Mouse (Mus musculus) forebrain, embryonic 12.5 days (tissue): ENCODE results near the gene Tomm20l. TPM values are rescaled to one million over a fixed set of nuclear protein-coding genes. Genes with fewer than 3 reads are reported as not detected.
A peak's percentile ranks its signal among the peaks of the same experiment; 100 is the strongest.
"Not testable (repeated sequence)": the region's sequence is repeated elsewhere in the genome, so short reads cannot be mapped to it uniquely, and the experiment has no call there.

Experiments
- ATAC-seq: fragments of 200-750 bp; cut with Nextera tagmentation; 2 replicates; pipeline ENCODE4 v1.8.0; 2017; ENCODE audit warnings: moderate TSS enrichment; ENCODE audit not compliant: low FRiP score
- H3K27ac ChIP-seq: fragments of 300-500 bp; sonication (generic); 2 replicates; pipeline ENCODE4 v1.5.1; 2016; ENCODE audit warnings: mild to moderate bottlenecking
- H3K27me3 ChIP-seq: fragments of 300-500 bp; sonication (generic); 2 replicates; pipeline ENCODE4 v1.6.1; 2016; ENCODE audit warnings: mild to moderate bottlenecking
- H3K36me3 ChIP-seq: fragments of 300-500 bp; sonication (generic); replicated peaks from 2 replicates; pipeline ENCODE4 v1.6.1; 2016; ENCODE audit warnings: mild to moderate bottlenecking
- H3K4me1 ChIP-seq: fragments of 300-500 bp; sonication (generic); 2 replicates; pipeline ENCODE4 v1.6.1; 2016
- H3K4me2 ChIP-seq: fragments of 300-500 bp; sonication (generic); 2 replicates; pipeline ENCODE4 v1.6.1; 2016; ENCODE audit warnings: mild to moderate bottlenecking, moderate library complexity
- H3K4me3 ChIP-seq: fragments of 300-500 bp; sonication (generic); replicated peaks from 2 replicates; pipeline ENCODE4 v1.5.1; 2016; ENCODE audit warnings: mild to moderate bottlenecking
- H3K9ac ChIP-seq: fragments of 300-500 bp; sonication (generic); 2 replicates; pipeline ENCODE4 v1.6.1; 2016; ENCODE audit warnings: mild to moderate bottlenecking
- H3K9me3 ChIP-seq: fragments of 300-500 bp; sonication (generic); 2 replicates; pipeline ENCODE4 v1.6.1; 2016
- WGBS: fragments of 180-500 bp; shearing (Covaris S2); methylation state at CpG from one replicate; pipeline ENCODE4 v1.1.7; 2016; 5-methylcytosine and 5-hydroxymethylcytosine counted together
- polyA plus RNA-seq: library from polyadenylated mRNA; unstranded; fragments of >200 nt; fragmentation: Nextera tagmentation; extraction: Ambion mirVana; gene quantifications from 2 replicates; pipeline ENCODE4 v1.2.1, GENCODE M21; 2016

The Tomm20l gene
- polyA plus RNA-seq = not detected in 2 replicates

DNA sequence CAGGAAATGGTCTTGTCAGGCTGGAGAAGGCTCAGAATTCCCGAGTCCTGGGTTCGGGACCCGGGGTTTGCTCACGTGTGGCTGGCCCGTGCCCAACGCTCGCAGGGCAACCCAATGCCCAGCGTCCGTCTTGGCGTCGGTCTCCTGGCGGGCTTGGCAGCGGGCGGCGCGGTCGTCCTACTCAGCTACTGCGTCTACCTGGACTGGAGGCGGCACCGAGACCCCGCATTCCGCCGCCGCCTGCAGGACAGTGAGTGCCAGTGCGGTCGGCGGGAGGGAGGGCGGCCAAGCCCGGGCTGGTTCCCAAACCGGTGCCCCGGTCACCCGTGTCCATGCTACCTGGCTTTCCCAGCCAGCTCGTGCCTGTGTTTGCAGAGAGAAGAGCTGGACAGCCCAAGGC, at the start of gene Tomm20l:
Gene Tomm20l (plus strand): TSS at position 98 of the 400 bp plus-strand sequence.
- Histone ChIP-seq H3K36me3 (no peaks in the 10 kb centered on the region), H3K4me3 (peak within 1 kb of the TSS; percentile 21), H3K9me3 (no peaks in the 10 kb centered on the region), H3K4me1 (peaks cover 11% of the 10 kb centered on the region), H3K27ac (no peak within 1 kb of the TSS), H3K27me3 (peaks cover 10% of the 10 kb centered on the region; the same call in 1 of the 2 replicates), H3K9ac (no peak within 1 kb of the TSS), H3K4me2 (peak within 1 kb of the TSS; percentile 52)
- ATAC-seq = peak; percentile 44; the same call in 1 of the 2 replicates
- WGBS = 8% methylated on average over 33 of the region's 33 CpGs

DNA sequence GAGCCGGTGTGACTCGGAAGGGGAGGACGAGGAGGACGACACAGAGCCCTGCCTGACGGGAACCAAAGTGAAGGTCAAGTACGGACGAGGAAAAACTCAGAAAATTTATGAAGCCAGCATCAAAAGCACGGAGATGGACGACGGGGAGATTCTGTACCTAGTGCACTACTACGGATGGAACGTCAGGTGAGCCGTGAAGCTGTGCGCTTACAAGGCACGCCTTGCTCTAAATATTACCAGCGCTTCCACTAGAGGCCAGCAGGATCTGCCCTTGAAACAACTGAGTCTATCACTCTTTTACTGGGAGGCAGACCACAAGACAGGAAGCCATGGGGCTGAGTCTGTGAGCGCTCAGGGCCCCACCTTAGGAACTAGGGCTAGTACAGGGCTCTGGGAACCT, 41.4 kb upstream of the Tomm20l start:
- no peak for ATAC-seq
- Histone ChIP-seq H3K27me3 (no peaks in the 10 kb centered on the region), H3K4me2 (no peak overlapping the region), H3K9me3 (no peaks in the 10 kb centered on the region), H3K36me3 (peaks cover 86% of the 10 kb centered on the region), H3K4me3 (no peak overlapping the region), H3K4me1 (no peaks in the 10 kb centered on the region), H3K27ac (no peak overlapping the region), H3K9ac (no peak overlapping the region)
- WGBS = 95% methylated on average over 17 of the region's 17 CpGs

DNA sequence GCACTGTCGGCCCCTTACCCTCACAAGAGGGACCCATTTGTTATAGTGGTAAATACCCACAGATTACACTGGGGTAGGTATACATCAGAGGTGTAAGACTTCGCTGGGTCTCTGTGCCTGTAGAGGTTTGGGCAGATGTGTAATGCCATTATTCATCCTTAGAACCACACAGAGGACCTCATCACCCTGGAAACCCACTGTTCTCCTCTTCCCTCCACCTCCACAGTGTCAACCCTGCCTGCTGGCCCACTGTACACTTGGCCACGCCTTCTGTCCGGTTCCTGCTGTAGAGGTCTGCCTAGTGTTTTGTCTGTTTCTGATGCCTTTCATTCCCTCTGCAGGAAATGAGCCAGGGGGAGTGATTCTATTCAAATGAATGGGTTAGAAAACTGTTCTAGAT, 39.2 kb upstream of the Tomm20l start:
- Histone ChIP-seq H3K36me3 (peaks cover 92% of the 10 kb centered on the region), H3K4me2 (no peak overlapping the region), H3K27me3 (no peaks in the 10 kb centered on the region), H3K9ac (no peak overlapping the region), H3K4me1 (no peaks in the 10 kb centered on the region), H3K4me3 (no peak overlapping the region), H3K9me3 (no peaks in the 10 kb centered on the region), H3K27ac (no peak overlapping the region)
- 91% methylated on average over 4 of the region's 4 CpGs for WGBS
- no peak for ATAC-seq

DNA sequence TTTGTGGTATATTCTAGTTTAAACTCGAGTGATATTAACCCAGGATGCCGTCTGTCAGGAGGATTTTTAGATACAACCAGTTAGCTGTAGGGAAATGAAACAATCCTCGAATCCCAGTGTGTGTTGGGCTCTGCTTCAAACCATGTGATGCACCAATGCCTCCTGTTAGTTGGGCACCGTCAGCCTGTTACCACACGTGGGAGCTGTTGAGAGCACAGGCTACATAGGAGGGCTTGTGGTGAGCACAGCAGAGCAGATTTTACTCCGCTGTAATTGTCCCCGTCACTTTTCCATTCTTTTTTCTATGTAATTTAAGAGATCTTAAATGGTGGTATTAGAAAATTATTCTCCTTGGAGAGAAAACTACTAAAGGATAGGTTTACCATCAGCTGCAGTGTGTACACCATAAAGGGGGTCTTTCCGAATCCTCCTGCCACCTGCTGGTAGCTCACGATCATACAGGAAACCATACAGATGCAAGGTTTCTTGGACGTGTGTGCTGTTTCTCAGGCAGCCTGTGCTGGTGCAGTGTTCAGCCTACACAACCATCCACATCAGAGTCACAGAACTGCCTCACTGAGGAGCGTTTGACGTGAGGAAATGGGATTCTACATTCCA, 38.0 kb upstream of the Tomm20l start:
- H3K9me3 ChIP-seq = no peaks in the 10 kb centered on the region
- H3K9ac ChIP-seq = no peak overlapping the region
- no peak overlapping the region for H3K4me2 ChIP-seq
- H3K36me3 ChIP-seq = peaks cover 80% of the 10 kb centered on the region
- H3K4me1 ChIP-seq = no peaks in the 10 kb centered on the region
- no peak overlapping the region for H3K27ac ChIP-seq
- ATAC-seq = no peak
- H3K4me3 ChIP-seq = no peak overlapping the region
- 65% methylated on average over 12 of the region's 12 CpGs for WGBS
- no peaks in the 10 kb centered on the region for H3K27me3 ChIP-seq

DNA sequence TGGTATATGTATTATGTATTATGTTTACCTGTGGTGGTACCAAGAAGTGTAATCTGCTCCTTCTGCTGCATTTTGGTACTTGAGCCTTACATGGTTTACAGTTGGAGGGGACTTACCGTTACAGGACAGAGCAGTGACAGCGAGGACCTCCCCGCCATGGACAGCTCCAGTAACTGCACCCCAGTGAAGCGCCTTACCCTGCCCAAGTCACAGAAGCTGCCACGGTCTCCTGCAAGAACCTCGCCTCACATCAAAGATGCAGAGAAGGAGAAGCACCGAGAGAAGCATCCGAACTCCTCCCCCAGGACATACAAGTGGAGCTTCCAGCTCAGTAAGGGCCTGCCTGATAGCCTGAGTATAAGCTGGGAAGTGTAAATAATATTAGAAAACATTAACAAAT, 24.9 kb upstream of the Tomm20l start:
- H3K9me3 ChIP-seq = no peaks in the 10 kb centered on the region
- no peak overlapping the region for H3K4me3 ChIP-seq
- no peaks in the 10 kb centered on the region for H3K4me1 ChIP-seq
- no peaks in the 10 kb centered on the region for H3K27me3 ChIP-seq
- H3K4me2 ChIP-seq = no peak overlapping the region
- H3K27ac ChIP-seq = no peak overlapping the region
- WGBS = 92% methylated on average over 8 of the region's 8 CpGs
- ATAC-seq = no peak
- H3K9ac ChIP-seq = no peak overlapping the region
- peaks cover 15% of the 10 kb centered on the region for H3K36me3 ChIP-seq

DNA sequence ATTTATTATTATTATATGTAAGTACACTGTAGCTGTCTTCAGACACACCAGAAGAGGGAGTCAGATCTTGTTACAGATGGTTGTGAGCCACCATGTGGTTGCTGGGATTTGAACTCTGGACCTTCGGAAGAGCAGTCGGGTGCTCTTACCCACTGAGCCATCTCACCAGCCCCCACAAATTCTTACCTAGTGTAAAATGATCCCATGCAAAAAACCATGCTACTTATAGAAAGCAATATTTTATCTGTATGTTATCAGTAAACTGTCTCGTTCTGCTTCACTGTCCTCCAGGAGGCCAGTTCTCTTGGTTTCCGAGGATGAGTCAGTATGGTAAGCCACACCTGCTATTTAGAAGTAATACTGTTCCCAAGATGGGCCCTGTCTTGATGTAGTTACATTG, 7.0 kb upstream of the Tomm20l start:
- H3K27ac ChIP-seq, H3K4me1 ChIP-seq, H3K4me2 ChIP-seq, ATAC-seq, H3K9me3 ChIP-seq, H3K27me3 ChIP-seq, H3K36me3 ChIP-seq, H3K9ac ChIP-seq, H3K4me3 ChIP-seq: not testable (repeated sequence)
- 92% methylated on average over 4 of the region's 4 CpGs for WGBS

DNA sequence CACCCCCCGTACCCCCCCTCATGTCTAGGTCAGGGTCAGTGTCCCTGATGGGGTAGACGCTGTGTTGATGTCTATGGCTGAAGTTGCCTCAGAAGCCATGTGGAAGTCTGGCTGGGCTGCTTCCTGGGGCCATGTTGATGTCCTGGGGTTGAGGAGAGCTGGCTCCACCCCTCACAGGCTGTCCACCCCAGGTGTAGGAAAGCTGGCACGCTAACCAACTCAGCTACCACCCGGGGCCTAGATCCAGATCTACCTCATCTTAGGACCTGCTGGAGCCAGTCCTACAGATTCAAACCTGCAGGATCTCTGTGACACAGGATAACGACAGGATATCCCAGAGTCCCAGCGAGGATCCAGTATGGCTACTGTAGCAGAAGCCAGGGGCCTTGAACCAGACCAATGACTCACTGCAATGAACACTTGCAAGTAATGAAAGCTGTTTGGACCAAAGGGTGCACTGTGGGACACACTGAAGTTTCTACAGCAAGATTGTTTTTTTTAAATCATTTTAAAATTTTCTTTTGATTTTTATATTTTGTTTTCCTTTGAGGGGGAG, 3.9 kb upstream of the Tomm20l start:
- peaks cover 10% of the 10 kb centered on the region; the same call in 1 of the 2 replicates for H3K27me3 ChIP-seq
- WGBS = 89% methylated on average over 6 of the region's 6 CpGs
- H3K36me3 ChIP-seq = no peaks in the 10 kb centered on the region
- H3K9ac ChIP-seq = no peak overlapping the region
- no peaks in the 10 kb centered on the region for H3K9me3 ChIP-seq
- H3K4me1 ChIP-seq = peaks cover 5% of the 10 kb centered on the region
- no peak overlapping the region for H3K4me2 ChIP-seq
- ATAC-seq = no peak
- H3K4me3 ChIP-seq = no peak overlapping the region
- H3K27ac ChIP-seq = no peak overlapping the region

DNA sequence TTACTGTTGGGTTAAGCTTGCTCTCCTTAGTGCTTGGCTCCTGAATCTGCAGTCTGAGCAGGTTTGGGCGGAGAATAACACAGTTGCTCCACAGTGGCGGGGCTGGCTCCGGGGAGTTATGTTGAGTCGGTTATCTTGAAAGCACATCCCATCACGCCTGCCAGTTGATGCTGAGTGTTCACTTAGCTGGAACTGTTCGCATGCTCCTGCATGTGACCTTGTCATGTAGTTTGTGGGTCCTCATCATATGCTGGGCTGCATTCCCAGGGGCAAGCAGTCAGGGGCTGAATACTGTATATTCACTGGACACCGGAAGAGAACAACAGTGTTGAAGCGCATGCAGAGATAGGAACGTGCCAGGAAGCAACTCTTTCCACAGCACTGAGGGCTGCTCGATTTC, 1.8 kb downstream of the Tomm20l start:
- no peak overlapping the region for H3K4me3 ChIP-seq
- 87% methylated on average over 10 of the region's 10 CpGs for WGBS
- H3K9ac ChIP-seq = no peak overlapping the region
- H3K9me3 ChIP-seq = no peaks in the 10 kb centered on the region
- no peaks in the 10 kb centered on the region for H3K36me3 ChIP-seq
- no peak overlapping the region for H3K27ac ChIP-seq
- peaks cover 10% of the 10 kb centered on the region; the same call in 1 of the 2 replicates for H3K27me3 ChIP-seq
- H3K4me1 ChIP-seq = peaks cover 11% of the 10 kb centered on the region
- no peak overlapping the region for H3K4me2 ChIP-seq
- ATAC-seq = no peak

DNA sequence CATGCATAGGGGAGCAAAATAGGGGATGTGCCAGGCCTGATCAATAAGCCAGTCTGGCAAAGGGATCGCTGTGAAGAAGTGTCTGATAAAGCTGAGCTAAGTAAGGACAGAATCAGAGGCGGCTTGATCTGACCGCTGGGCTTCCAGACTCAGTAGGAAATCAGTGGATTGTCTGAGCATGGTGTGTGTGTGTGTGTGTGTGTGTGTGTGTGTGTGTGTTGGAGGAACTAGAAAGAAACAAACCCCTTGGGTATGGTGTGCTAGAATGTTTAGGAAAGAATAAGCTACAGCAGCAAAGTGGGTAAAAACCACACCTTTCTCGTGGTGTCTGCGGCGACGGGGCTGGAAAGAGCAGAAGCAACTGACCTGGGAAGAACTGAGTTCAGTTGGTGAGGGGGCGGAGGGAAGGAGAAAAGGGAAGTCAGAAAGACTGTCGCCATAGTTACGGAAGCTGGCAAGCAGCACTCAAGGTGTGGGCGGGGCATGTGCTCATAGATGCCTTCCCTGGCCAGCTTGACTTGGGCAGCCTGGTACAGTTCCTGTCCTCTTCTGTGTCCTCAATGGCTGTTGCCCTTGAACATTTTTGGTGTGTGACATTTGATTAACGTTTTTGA, 2.6 kb downstream of the Tomm20l start:
- Histone ChIP-seq H3K36me3 (no peaks in the 10 kb centered on the region), H3K4me3 (no peak overlapping the region), H3K4me1 (peaks cover 11% of the 10 kb centered on the region), H3K9me3 (no peaks in the 10 kb centered on the region), H3K27ac (no peak overlapping the region), H3K27me3 (peaks cover 10% of the 10 kb centered on the region; the same call in 1 of the 2 replicates), H3K4me2 (peak overlapping the region; percentile 34), H3K9ac (no peak overlapping the region)
- 30% methylated on average over 12 of the region's 12 CpGs for WGBS
- ATAC-seq = peak; percentile 63; the same call in 1 of the 2 replicates

DNA sequence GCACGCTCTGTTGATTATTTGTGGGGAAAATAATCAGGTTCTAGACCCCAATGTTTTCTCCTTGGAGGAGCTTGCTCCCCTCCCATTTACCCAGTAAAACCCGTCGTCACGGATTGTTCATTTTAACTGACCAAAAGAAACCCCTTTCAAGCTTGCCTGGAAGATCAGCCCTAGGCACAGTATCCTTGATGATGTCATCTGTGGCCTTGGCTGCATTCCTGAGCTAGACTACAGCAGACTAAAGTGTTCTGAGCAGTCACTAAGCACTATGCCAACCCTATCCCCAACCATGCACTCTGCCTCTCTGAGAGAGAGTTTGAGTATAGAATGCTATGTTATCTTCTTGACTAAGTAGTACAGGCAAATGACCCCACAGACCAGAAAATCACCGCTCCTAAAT, 5.2 kb downstream of the Tomm20l start:
- no peak overlapping the region for H3K4me3 ChIP-seq
- H3K4me1 ChIP-seq = peaks cover 8% of the 10 kb centered on the region
- H3K9me3 ChIP-seq = no peaks in the 10 kb centered on the region
- no peak for ATAC-seq
- peaks cover 5% of the 10 kb centered on the region; the same call in 1 of the 2 replicates for H3K27me3 ChIP-seq
- H3K4me2 ChIP-seq = no peak overlapping the region
- WGBS = 77% methylated on average over 5 of the region's 5 CpGs
- no peak overlapping the region for H3K27ac ChIP-seq
- H3K9ac ChIP-seq = no peak overlapping the region
- H3K36me3 ChIP-seq = no peaks in the 10 kb centered on the region

DNA sequence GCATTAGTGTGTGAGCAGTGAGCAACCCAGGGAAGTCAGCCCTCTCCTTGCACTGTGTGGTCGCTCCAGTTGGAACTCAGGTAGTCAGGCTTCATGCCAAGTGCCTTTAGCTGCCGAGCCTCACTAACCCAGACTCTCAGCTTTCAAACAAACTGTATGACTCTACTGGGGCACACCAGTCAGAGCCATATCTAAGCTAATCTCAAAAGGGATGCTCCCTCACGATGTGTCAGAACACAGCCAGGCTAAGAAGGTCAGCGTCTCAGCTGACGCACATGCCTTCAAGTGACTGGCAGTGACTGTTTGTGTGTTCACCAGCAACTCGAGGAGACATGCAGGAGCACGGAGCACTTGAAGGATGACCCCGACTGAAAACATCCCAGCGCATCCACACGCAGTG, 11.5 kb downstream of the Tomm20l start:
- Histone ChIP-seq H3K9ac (no peak overlapping the region), H3K9me3 (no peaks in the 10 kb centered on the region), H3K36me3 (peaks cover 36% of the 10 kb centered on the region), H3K4me2 (no peak overlapping the region), H3K27ac (no peak overlapping the region), H3K4me3 (no peak overlapping the region), H3K4me1 (no peaks in the 10 kb centered on the region), H3K27me3 (no peaks in the 10 kb centered on the region)
- WGBS = 92% methylated on average over 10 of the region's 10 CpGs
- no peak for ATAC-seq

DNA sequence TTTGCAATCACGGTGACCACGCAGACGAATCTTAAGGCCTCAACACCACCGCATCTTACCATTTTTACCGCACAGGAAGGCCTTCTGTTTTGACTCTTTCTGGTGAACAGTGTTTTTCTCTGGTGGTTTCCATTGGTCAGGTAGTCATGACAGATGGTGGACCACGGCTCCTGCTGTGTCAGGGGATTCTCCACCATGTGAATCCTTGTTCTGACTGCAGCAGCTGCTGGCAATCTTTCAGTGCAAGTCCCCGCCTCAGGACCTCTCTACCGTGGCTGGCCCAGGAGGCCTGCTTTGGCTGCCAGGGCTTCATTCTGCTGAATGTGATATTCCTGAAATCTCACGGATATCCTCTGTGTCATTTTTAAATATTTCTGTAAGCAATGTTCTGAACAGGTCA, 12.1 kb downstream of the Tomm20l start:
- Histone ChIP-seq H3K9ac (no peak overlapping the region), H3K27ac (no peak overlapping the region), H3K36me3 (peaks cover 36% of the 10 kb centered on the region), H3K4me1 (no peaks in the 10 kb centered on the region), H3K27me3 (no peaks in the 10 kb centered on the region), H3K4me2 (no peak overlapping the region), H3K9me3 (no peaks in the 10 kb centered on the region), H3K4me3 (no peak overlapping the region)
- WGBS = 89% methylated on average over 9 of the region's 9 CpGs
- ATAC-seq = no peak

DNA sequence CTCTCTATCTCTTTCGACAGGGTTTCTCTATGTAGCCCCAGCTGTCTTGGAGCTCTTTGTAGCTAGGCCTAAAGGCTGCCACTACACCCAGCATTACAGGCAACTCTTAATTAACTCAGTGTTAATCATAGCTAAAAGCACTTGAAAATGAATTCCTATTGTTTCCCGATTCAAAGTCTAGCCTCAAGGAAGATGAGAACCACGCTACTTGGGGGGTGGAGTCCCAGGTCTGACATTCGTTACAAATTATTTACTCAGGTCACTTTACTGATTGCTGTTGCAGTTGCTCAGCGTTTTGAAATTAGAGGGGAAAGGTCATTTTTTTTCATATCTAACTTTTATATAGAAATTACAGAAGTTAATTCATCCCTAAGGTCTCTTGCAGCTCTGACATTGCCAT, 24.4 kb downstream of the Tomm20l start:
- Histone ChIP-seq H3K27me3 (no peaks in the 10 kb centered on the region), H3K9ac (peak overlapping the region; percentile 90; the same call in 1 of the 2 replicates), H3K9me3 (no peaks in the 10 kb centered on the region), H3K27ac (no peak overlapping the region), H3K4me3 (peak overlapping the region; percentile 78), H3K4me2 (peak overlapping the region; percentile 74), H3K36me3 (peaks cover 24% of the 10 kb centered on the region), H3K4me1 (peaks cover 25% of the 10 kb centered on the region)
- WGBS = 23% methylated on average over 5 of the region's 5 CpGs
- ATAC-seq = no peak
